Mouse (Mus musculus) megakaryocyte, embryonic 14.5 days (primary cell): Measurements from ENCODE around the gene Znhit6.

Experiments
- FLI1 ChIP-seq: IDR thresholded peaks from 2 replicates; pipeline ENCODE4 v1.6.1; 2012; ENCODE audit warnings: low read length, inconsistent platforms, mixed read lengths
- GATA1 ChIP-seq: IDR thresholded peaks from 3 replicates; pipeline ENCODE4 v1.6.1; 2012; ENCODE audit warnings: mixed read lengths, low read length, inconsistent platforms, borderline replicate concordance

DNA sequence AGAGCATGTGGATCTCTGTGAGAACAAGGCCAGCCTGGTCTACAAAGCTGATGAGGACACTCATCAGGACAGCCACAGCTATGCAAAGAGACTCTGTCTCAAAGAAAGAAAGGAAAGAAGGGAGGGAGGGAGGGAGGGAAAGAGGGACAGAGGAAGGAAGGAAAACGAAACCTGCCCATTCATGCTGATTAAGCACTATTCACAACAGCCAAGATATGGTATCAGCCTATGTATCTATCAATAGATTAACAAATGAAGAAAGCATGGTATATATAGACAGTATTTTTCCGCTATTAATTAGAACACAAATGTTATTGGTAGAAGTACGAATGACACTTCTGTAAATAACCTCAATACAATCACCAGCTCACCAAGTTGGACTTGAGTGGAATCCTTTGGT is 1.5 kb upstream of the Znhit6 start:
- TF ChIP-seq GATA1 (no peak), FLI1 (no peak)
